Mouse (Mus musculus) heart, postnatal 0 days (tissue): Measurements from ENCODE around the gene Lyrm4. TPM values are rescaled to one million over a fixed set of nuclear protein-coding genes. Genes with fewer than 3 reads are reported as not detected.

ENCODE experiments used
- ATAC-seq: fragments of 200-750 bp; cut with Nextera tagmentation; 2 replicates; pipeline ENCODE4 v1.8.0; 2017; ENCODE audit warnings: low read depth, moderate number of reproducible peaks, moderate library complexity; ENCODE audit not compliant: insufficient read depth
- DNase-seq: peaks from one replicate; pipeline ENCODE4 v3.0.0-alpha.2; 2016; ENCODE audit warnings: low spot score
- H3K27ac ChIP-seq: fragments of 300-500 bp; sonication (generic); 2 replicates; pipeline ENCODE4 v1.5.1; 2014; ENCODE audit warnings: low read depth, mild to moderate bottlenecking
- H3K27me3 ChIP-seq: fragments of 300-500 bp; sonication (generic); 2 replicates; pipeline ENCODE4 v1.6.1; 2014; ENCODE audit warnings: low read length, mixed read lengths; ENCODE audit not compliant: control insufficient read depth, insufficient read depth
- H3K36me3 ChIP-seq: fragments of 300-500 bp; sonication (generic); replicated peaks from 2 replicates; pipeline ENCODE4 v1.6.1; 2014; ENCODE audit warnings: low read length, mixed read lengths; ENCODE audit not compliant: control insufficient read depth, insufficient read depth
- H3K4me1 ChIP-seq: fragments of 300-500 bp; sonication (generic); 2 replicates; pipeline ENCODE4 v1.6.1; 2014; ENCODE audit warnings: antibody characterized with exemption; ENCODE audit not compliant: control insufficient read depth, insufficient read depth
- H3K4me2 ChIP-seq: fragments of 300-500 bp; sonication (generic); 2 replicates; pipeline ENCODE4 v1.6.1; 2014; ENCODE audit warnings: low read depth, mild to moderate bottlenecking, low read length, moderate library complexity
- H3K4me3 ChIP-seq: fragments of 300-500 bp; sonication (generic); 2 replicates; pipeline ENCODE4 v1.5.1; 2014; ENCODE audit warnings: low read depth, low read length
- H3K9ac ChIP-seq: fragments of 300-500 bp; sonication (generic); replicated peaks from 2 replicates; pipeline ENCODE4 v1.6.1; 2014; ENCODE audit warnings: low read depth, low read length, mixed read lengths
- H3K9me3 ChIP-seq: fragments of 300-500 bp; sonication (generic); replicated peaks from 2 replicates; pipeline ENCODE4 v1.6.1; 2016; ENCODE audit warnings: low read length; ENCODE audit not compliant: control insufficient read depth
- CTCF ChIP-seq: IDR thresholded peaks from 2 replicates; pipeline ENCODE4 v1.5.1; 2016; ENCODE audit warnings: antibody characterized with exemption, control low read depth, low read depth
- EP300 ChIP-seq: IDR thresholded peaks from 2 replicates; pipeline ENCODE4 v1.6.1; 2016; ENCODE audit warnings: antibody characterized with exemption, low read depth
- WGBS: fragments of 180-500 bp; shearing (Covaris S2); extraction: QIAGEN DNeasy Blood & Tissue Kit; methylation state at CpG from one replicate; pipeline ENCODE4 v1.1.7; 2014; 5-methylcytosine and 5-hydroxymethylcytosine counted together
- polyA plus RNA-seq: library from polyadenylated mRNA; unstranded; fragments of >200 nt; fragmentation: Nextera tagmentation; extraction: Ambion mirVana; gene quantifications from 2 replicates; pipeline ENCODE4 v1.2.1, GENCODE M21; 2015
- total RNA-seq: library from RNA; depleted of rRNA; stranded (reverse); fragments of >200 nt; gene quantifications from 2 replicates; pipeline ENCODE4 v1.2.3, GENCODE M21; 2014; ENCODE audit warnings: low replicate concordance

The Lyrm4 gene
- total and polyA plus RNA-seq, 2 experiments from 2014 or later = 7.7 to 29.9 TPM

DNA sequence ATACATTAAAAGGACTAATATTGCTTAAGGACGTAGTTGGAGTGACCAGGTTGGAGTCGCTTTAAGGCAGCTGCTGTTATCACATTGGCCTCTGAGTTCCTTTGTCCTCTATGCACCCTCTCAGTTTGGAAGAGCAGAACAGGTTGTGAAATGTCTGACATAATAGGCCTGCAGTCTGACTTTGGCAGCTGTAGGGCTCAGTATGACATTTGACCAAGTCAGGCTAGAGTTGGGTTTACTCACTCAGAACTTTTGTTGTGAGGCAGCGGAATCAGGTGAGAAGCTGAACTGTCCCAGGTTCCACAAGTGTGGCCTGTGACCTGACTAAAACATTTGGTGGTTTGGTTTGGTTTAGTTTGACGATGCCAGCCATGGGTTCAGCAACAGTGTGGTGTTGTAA, 153.7 kb downstream of the Lyrm4 start:
- H3K4me3 ChIP-seq = no peak overlapping the region
- no peaks in the 10 kb centered on the region; the same call in 1 of the 2 replicates for H3K27me3 ChIP-seq
- no peak overlapping the region for H3K9ac ChIP-seq
- no peak overlapping the region for H3K27ac ChIP-seq
- no peaks in the 10 kb centered on the region for H3K9me3 ChIP-seq
- DNase-seq (no peak), ATAC-seq (no peak; the same call in 1 of the 2 replicates)
- no peaks in the 10 kb centered on the region for H3K36me3 ChIP-seq
- H3K4me1 ChIP-seq = peaks cover 4% of the 10 kb centered on the region
- TF ChIP-seq CTCF (no peak), EP300 (no peak)
- no peak overlapping the region for H3K4me2 ChIP-seq
- 71% methylated on average over 4 of the region's 4 CpGs for WGBS

GRCm38 (mm10) chr13:35959391-35960067, 157.8 kb downstream of the Lyrm4 start:
- Histone ChIP-seq H3K9me3 (peaks cover 13% of the 10 kb centered on the region; the same call in 1 of the 2 replicates), H3K4me2 (no peak overlapping the region), H3K27me3 (no peaks in the 10 kb centered on the region), H3K9ac (no peak overlapping the region), H3K36me3 (no peaks in the 10 kb centered on the region), H3K27ac (no peak overlapping the region), H3K4me3 (no peak overlapping the region), H3K4me1 (no peaks in the 10 kb centered on the region)
- DNase-seq = no peak
- 75% methylated on average over 12 of the region's 12 CpGs for WGBS
- ATAC-seq = no peak
- no peak for TF ChIP-seq CTCF
- no peak for TF ChIP-seq EP300

GRCm38 (mm10) chr13:35958539-35958938, 158.8 kb downstream of the Lyrm4 start, which contains the start of gene Ppp1r3g:
Gene Ppp1r3g (plus strand): TSS chr13:35958839.
- Histone ChIP-seq H3K9me3 (peaks cover 13% of the 10 kb centered on the region; the same call in 1 of the 2 replicates), H3K27ac (no peak within 1 kb of the TSS), H3K4me3 (no peak within 1 kb of the TSS), H3K9ac (no peak within 1 kb of the TSS), H3K27me3 (no peaks in the 10 kb centered on the region), H3K36me3 (no peaks in the 10 kb centered on the region), H3K4me2 (no peak within 1 kb of the TSS), H3K4me1 (no peaks in the 10 kb centered on the region)
- no peak for TF ChIP-seq EP300
- TF ChIP-seq CTCF = no peak
- ATAC-seq (no peak), DNase-seq (no peak)
- WGBS = 86% methylated on average over 1 of the region's 1 CpGs

- no peaks in the 10 kb centered on the region for H3K27me3 ChIP-seq
- H3K9ac ChIP-seq = no peak overlapping the region
- no peak for ATAC-seq
- no peaks in the 10 kb centered on the region for H3K36me3 ChIP-seq
- peak; percentile 17 for DNase-seq
- H3K4me1 ChIP-seq = no peaks in the 10 kb centered on the region
- no peaks in the 10 kb centered on the region for H3K9me3 ChIP-seq
- 64% methylated on average over 17 of the region's 17 CpGs for WGBS
- H3K4me2 ChIP-seq = no peak overlapping the region
- no peak overlapping the region for H3K27ac ChIP-seq
- no peak overlapping the region for H3K4me3 ChIP-seq
- TF ChIP-seq CTCF = no peak
- TF ChIP-seq EP300 = no peak
These were observed 167.4 kb downstream of the Lyrm4 start for GRCm38 (mm10) chr13:35949814-35950455.

DNA sequence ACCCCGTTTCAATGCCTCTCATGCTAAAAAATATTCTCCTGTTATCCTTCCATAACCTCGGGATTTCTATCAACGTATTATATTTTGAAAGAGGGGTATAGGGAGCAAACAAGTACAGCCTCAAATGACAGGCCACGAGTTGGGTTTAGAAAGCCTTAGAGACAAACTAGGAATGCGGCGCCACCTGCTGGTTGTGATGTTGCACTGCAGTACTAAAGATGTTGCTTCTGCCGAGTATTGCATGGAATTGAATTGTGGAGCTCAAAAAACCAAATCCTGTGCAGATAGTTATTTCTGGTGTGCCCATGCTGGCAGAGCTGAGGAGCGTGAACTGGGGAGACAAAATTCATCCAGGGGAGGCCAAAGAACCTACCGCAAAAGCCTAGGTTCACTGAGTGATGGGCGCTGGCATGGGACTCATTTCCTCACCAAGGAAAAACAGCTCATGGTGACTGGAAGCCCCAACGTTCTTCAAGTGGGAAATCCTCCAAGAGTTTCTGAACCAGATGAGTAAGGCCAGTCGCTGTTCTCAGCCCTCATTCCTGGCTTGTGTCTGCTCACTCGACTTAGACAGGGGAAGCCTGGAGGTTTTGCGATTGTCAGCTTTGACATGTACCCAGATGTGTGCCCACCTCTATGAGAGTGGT, 169.8 kb downstream of the Lyrm4 start:
- H3K27ac ChIP-seq = no peak overlapping the region
- H3K9ac ChIP-seq = no peak overlapping the region
- no peak for ATAC-seq
- H3K4me1 ChIP-seq = no peaks in the 10 kb centered on the region
- H3K27me3 ChIP-seq = no peaks in the 10 kb centered on the region
- no peak for TF ChIP-seq EP300
- peak; percentile 95 for TF ChIP-seq CTCF
- H3K4me2 ChIP-seq = no peak overlapping the region
- H3K9me3 ChIP-seq = no peaks in the 10 kb centered on the region
- DNase-seq = peak; percentile 64
- WGBS = 16% methylated on average over 14 of the region's 14 CpGs
- no peak overlapping the region for H3K4me3 ChIP-seq
- no peaks in the 10 kb centered on the region for H3K36me3 ChIP-seq
